Mouse (Mus musculus) frontal cortex, postnatal 14 days (tissue): ENCODE measurements around the gene Ltbp4.

Experiments used
- DNase-seq, 2 experiments: peaks; one replicate each; pipeline ENCODE4 v3.0.0; 2022; ENCODE audit warnings: low spot score in 2 of 2

Gene Ltbp4

DNA sequence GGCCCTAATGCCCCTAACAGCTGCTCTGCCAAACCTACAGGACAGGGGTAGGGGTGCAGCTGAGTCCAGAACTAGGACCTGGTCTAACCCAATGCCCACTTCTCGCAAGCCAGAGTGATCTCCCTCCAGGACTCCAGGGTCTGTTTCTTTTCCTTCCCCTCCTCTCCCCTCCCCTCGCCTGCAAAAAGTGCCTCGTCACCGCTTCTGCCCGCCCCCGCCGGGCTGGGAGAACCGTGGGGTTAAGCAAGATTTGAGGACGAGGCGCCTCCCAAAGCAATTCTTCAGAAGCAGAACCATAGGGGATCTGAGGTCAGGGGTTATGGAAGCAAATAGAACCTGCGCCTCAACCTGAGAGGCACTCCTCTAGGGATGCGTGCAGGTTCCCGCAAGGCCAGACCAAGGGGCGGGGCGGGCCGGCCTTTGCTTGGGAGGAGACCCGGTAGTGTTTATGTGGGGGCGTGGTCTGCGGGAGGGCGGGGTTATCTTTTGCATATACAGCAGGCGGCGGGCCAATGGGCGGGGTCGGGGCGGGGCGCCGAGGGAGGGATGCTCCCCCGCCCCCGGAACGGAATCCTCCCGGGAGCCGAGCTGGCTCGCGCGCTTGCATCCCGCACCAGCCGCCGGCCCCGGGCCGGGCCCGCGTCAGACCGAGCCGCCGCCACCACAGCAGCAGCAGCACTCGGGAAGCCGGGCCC is 79.1 kb downstream of the Ltbp4 start, which contains the start of gene Numbl:
Gene Numbl, plus strand, starts transcription at position 229 of the 695 bp plus-strand sequence.
- DNase-seq = peak; percentile 86 to 89

DNA sequence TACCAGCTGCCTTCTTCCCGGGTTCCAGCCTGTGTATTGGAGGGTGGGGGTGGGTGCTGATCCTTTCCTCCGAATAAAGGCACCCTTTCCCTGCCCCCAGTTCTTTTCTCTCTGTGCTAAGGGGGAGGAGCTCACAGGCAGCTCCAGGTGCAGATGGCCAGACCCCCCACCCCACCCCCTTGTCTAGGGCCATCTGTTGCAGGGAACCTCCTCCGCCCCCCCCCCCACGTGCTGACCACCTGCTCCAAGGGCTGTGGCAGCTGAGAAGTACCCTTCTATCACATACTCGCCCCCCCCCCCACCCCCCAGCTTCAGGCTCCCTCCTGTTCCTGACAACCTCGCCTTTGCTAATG is 79.7 kb downstream of the Ltbp4 start:
- DNase-seq = no peak

GRCm38 (mm10) chr7:27257046-27257851 is 80.2 kb downstream of the Ltbp4 start:
- DNase-seq = peak; percentile 63 to 65

- DNase-seq = no peak
Measured at GRCm38 (mm10) chr7:27255721-27256120, 81.8 kb downstream of the Ltbp4 start.
